Mouse (Mus musculus) lung, postnatal 14 days (tissue): Measurements from ENCODE around the gene Gal3st2b.
"Not testable (repeated sequence)": the region's sequence is repeated elsewhere in the genome, so short reads cannot be mapped to it uniquely, and the experiment has no call there.

Experiments used
- DNase-seq: peaks from one replicate; pipeline ENCODE4 v3.0.0; 2021

The Gal3st2b gene

GRCm38 (mm10) chr1:93980932-93981331, 62.8 kb downstream of the Gal3st2b start:
- DNase-seq: not testable (repeated sequence)

DNA sequence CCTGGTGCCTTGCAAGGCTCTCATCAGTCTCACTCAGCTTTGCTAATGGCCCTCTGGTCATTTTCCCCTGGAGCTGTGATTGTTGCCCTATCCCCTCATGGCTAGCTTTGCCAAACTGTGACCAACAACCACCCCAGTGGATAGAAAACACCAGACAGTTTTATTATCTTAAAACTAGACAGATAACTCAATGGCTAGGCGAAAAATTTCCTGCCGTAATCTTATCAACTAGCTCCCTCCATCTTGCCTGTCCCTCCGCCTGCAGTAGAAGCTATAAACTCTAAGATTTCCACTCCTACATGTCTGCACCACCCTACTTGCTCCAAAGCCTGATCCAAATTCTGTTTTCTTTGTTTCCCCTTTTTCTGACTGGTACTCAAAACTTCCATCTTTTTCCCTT, 68.1 kb downstream of the Gal3st2b start:
- DNase-seq: no peak

GRCm38 (mm10) chr1:93988786-93989185, 70.7 kb downstream of the Gal3st2b start:
- no peak for DNase-seq

DNA sequence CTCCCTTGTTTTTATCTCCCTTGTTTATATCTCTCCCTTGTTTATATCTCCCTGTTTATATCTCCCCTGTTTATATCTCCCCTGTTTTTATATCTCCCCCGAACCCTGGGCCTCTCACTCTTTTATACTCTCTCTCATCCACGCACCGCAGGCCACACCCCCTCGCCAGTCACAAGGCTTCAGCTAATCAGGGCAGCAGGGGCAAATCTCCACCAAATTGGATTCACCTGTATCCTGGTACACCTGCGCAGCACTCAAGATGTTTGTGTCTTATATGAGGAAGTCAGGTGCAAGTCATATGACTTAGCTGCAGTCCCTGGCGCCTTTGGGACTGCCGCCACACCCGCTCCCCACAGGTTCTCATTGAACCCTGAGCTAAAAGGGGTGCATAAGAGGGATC, 72.1 kb downstream of the Gal3st2b start, which contains the start of gene Gal3st2c:
TSS of gene Gal3st2c (plus strand) at position 301 of the 400 bp plus-strand sequence.
- not testable (repeated sequence) for DNase-seq

DNA sequence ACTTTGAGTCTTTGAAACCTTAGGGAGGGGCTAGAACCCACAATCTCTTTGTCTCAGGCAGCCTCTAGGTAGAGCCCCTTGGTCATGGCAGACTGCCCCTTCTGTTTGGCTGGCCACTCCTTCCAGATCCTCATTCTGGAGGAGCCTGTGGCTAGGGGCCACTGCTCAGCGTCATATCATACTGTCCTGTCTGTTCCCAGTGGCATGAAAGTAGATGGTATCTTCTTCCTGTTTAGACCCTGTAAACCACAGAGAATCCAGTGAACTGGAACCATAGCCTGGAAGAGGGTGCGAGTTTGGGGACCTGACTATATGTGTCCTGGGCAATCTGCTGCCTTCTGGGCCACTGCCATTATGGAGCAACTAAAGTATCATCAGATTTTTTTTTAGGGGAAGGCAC, 73.0 kb downstream of the Gal3st2b start:
- not testable (repeated sequence) for DNase-seq

DNA sequence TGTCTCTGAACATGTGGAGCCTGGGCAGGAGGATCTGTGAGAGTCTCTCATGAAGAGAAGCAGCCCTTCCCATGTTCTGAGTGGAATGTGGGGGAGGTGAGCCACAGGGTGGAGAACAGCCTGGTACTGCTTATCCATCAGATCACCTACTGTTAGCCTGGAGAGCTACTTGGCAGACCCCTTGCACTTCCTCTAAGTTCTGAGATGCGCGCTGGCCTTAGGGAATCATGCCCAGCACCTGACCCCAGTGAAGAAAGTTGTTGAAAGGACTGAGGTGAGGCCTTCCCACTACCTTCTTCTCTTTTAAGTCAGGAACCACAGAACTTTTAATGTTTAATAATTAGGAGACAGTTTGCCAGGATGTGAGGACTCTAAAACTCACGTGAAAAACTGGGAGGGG, 73.4 kb downstream of the Gal3st2b start:
- not testable (repeated sequence) for DNase-seq
